Mouse (Mus musculus) lung, adult 2 months (tissue): ENCODE measurements at regions not wholly inside any gene's neighbourhood (a gene's known extent, or its start where the extent isn't known, plus 50 kb on each side); places are given as distances from the start of the nearest gene placed in this dataset.

ENCODE experiments used
- CTCF ChIP-seq: fragments of 200-500 bp; IDR thresholded peaks from 2 replicates; pipeline ENCODE4 v1.5.1; 2011; ENCODE audit warnings: mild to moderate bottlenecking, low read length, control low read depth; ENCODE audit not compliant: insufficient read depth
- POLR2A ChIP-seq: fragments of 200-500 bp; IDR thresholded peaks from 2 replicates; pipeline ENCODE4 v1.6.1; 2011; ENCODE audit warnings: low read depth, mild to moderate bottlenecking, control low read depth, low read length, borderline replicate concordance; ENCODE audit errors: extremely low read depth

- TF ChIP-seq POLR2A (no peak), CTCF (no peak)
These were observed 156.7 kb upstream of the Lrfn2 start for GRCm38 (mm10) chr17:48775479-48775878.
